Mouse (Mus musculus): ENCODE results near the gene Tmcc1.

DNA sequence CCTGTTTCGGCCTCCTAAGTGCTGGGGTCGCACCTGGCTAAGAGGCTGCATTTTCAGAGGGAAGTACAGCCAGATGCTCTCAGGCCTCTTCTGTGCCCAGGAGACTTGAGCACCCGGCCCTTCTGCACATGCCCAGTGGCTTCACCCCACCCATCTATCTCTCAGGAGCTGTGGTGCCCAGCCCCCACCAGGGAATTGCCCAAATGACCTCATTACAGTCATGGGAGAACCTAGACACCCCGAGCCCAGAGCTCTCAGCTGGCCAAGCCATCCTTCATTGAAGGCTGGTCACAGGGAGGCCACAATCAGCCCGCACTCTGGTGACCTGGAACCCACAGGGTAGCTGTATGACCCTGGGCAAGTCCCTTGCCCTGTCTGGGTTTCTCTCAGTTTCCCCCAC lies 204.3 kb downstream of the Tmcc1 start:
- TF ChIP-seq CTCF (IDR thresholded peaks at IDR 0.05; ENCODE audit: low read depth) (no peak), EP300 (optimal IDR thresholded peaks at IDR 0.05) (no peak)

All from stomach, postnatal 0 days (tissue).